Mouse (Mus musculus): ENCODE measurements at regions not wholly inside any gene's neighbourhood (a gene's known extent, or its start where the extent isn't known, plus 50 kb on each side); places are given as distances from the start of the nearest gene placed in this dataset.

GRCm38 (mm10) chr2:161433816-161434215, 324.9 kb upstream of the Chd6 start:
- no peak for TF ChIP-seq POLR2A (IDR thresholded peaks at IDR 0.05; ENCODE audit: extremely low read depth, insufficient read depth, low read length)
- no peak for TF ChIP-seq CTCF (IDR thresholded peaks at IDR 0.05; ENCODE audit: low read depth, low read length)
